Mouse (Mus musculus) limb, embryonic 10.5 days (tissue): ENCODE measurements around the gene Nptn. TPM values are rescaled to one million over a fixed set of nuclear protein-coding genes. Genes with fewer than 3 reads are reported as not detected.
"Not testable (repeated sequence)": the region's sequence is repeated elsewhere in the genome, so short reads cannot be mapped to it uniquely, and the experiment has no call there.

Experiments used
- DNase-seq: peaks from one replicate; pipeline ENCODE4 v3.0.0-alpha.2; 2017; ENCODE audit warnings: low spot score
- H3K27ac ChIP-seq: fragments of 300-500 bp; sonication (generic); 2 replicates; pipeline ENCODE4 v1.5.1; 2016; ENCODE audit warnings: mild to moderate bottlenecking
- H3K27me3 ChIP-seq: fragments of 300-500 bp; sonication (generic); 2 replicates; pipeline ENCODE4 v1.6.1; 2016; ENCODE audit warnings: low read depth, mild to moderate bottlenecking; ENCODE audit not compliant: poor library complexity, severe bottlenecking
- H3K36me3 ChIP-seq: fragments of 300-500 bp; sonication (generic); 2 replicates; pipeline ENCODE4 v1.6.1; 2016; ENCODE audit warnings: mild to moderate bottlenecking, moderate library complexity
- H3K4me1 ChIP-seq: fragments of 300-500 bp; sonication (generic); 2 replicates; pipeline ENCODE4 v1.6.1; 2016
- H3K4me3 ChIP-seq: fragments of 300-500 bp; sonication (generic); 2 replicates; pipeline ENCODE4 v1.5.1; 2016; ENCODE audit warnings: mild to moderate bottlenecking, moderate library complexity
- H3K9me3 ChIP-seq: fragments of 300-500 bp; sonication (generic); replicated peaks from 2 replicates; pipeline ENCODE4 v1.6.1; 2016; ENCODE audit warnings: mild to moderate bottlenecking
- WGBS: fragments of 180-500 bp; shearing (Covaris S2); methylation state at CpG from one replicate; pipeline ENCODE4 v1.1.7; 2016; 5-methylcytosine and 5-hydroxymethylcytosine counted together
- polyA plus RNA-seq: library from polyadenylated mRNA; unstranded; fragments of >200 nt; fragmentation: Nextera tagmentation; extraction: Ambion mirVana; gene quantifications from 2 replicates; pipeline ENCODE4 v1.2.1, GENCODE M21; 2016

The Nptn gene
- polyA plus RNA-seq, 1 experiment from 2014 or later: 50.5 TPM

DNA sequence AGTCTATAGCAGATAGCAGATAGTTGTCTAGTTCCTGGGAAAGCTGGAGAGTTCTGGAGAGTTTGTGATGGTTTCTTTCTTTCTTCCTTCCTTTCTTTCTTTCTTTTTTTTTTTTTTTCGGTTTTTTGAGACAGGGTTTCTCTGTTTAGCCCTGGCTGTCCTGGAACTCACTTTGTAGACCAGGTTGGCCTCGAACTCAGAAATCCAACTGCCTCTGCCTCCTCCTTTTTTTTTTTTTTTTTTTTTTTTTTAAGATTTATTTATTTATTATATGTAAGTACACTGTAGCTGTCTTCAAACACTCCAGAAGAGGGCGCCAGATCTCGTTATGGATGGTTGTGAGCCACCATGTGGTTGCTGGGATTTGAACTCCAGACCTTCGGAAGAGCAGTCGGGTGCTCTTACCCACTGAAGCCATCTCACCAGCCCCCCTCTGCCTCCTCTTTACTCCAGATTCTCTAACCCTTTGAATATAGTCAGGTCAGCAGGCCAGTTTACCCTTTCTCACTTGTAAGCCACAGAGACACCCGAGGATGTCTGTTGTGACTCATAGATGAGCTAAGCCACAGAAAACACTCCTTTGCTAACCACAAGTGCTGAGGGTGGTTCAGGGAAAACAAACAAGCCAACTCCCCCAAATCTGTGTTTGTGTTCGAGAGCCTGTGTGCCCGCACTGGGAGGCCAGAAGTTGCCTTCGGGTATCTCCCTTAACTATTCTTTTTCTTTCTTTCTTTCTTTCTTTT is 1.4 kb upstream of the Nptn start:
- 74% methylated on average over 10 of the region's 10 CpGs for WGBS
- DNase-seq, H3K9me3 ChIP-seq: not testable (repeated sequence)

DNA sequence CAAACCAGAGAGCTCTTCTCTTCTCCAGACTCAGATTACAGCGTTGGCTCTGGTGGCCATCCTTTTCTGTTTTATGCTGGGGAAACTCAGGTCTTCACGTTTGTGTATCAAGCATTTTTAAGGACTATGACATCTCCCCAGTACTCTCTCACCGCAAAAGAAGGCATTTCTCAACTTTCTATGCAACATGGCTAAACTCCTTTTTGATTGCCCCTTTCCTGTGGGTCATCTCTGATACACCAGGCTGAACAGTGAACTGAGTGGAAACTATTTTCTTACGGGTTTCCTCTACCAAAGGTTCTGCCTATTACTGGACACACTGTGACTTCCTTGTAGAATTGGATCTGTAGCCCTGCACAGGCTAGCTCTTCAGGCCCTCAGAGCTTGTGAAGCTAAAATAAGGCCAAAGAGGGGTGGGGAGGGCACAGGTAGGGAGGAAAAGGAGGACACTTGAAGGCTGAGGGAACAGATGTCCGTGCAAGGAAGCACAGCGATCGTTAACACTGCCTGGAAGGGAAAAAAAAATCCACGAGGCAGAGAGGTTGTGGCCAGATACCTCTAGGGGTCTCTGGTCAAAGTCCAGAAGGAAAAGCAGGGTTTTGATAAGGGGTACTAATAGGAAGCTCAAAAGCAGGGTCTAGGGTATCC is 633 bp upstream of the Nptn start:
- no peaks in the 10 kb centered on the region for H3K27me3 ChIP-seq
- peaks cover 24% of the 10 kb centered on the region for H3K4me1 ChIP-seq
- H3K4me3 ChIP-seq: peak overlapping the region; percentile 99
- H3K9me3 ChIP-seq: no peaks in the 10 kb centered on the region
- no peak for DNase-seq
- H3K36me3 ChIP-seq: no peaks in the 10 kb centered on the region
- peak overlapping the region; percentile 97 for H3K27ac ChIP-seq
- 31% methylated on average over 8 of the region's 8 CpGs for WGBS

More for the DNA sequence above, 1.4 kb upstream of the Nptn start:
- not testable (repeated sequence) for H3K36me3 ChIP-seq, H3K27me3 ChIP-seq, H3K27ac ChIP-seq, H3K4me3 ChIP-seq
- peaks cover 24% of the 10 kb centered on the region for H3K4me1 ChIP-seq

DNA sequence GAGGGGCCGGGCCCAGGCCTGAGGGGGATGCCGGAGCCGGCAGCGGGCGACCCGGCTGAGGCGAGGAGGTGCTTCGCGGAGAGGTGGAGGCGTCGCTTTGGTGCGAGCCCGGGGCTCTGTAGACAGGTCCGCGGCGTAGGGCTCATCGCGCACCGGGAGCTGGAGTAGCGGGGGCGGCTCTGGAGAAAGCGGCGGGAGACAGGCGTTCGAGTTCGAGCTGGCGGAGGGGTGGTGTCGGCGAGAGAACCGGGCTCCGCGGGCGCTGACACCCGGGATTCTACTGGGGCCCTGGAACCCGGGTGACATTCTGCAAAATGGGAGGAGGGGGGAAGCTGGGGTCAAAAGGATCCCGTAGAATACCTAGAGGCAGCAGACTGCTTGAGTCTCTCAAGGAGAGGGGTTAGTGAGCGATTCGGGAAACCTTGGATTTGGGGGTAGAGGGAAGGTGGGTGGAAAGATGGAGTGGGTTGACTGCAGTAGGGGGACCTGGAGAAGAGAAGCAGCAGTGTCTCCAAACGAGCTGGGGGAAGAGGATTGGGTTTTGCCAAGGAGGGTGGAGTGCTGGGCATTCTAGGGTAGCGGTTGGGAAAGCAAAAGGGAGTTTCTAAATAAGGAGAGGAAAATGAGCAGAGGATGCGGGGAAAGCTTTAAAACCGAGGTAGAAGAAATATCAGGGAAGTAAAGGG is 684 bp downstream of the Nptn start:
- H3K27ac ChIP-seq: peak overlapping the region; percentile 97
- peak overlapping the region; percentile 99 for H3K4me3 ChIP-seq
- 0% methylated on average over 42 of the region's 42 CpGs for WGBS
- no peak for DNase-seq
- H3K36me3 ChIP-seq: 0 out of 2 replicates have a peak, but pooled peaks cover 2% of the 10 kb centered on the region
- H3K4me1 ChIP-seq: peaks cover 24% of the 10 kb centered on the region
- H3K9me3 ChIP-seq: no peaks in the 10 kb centered on the region
- no peaks in the 10 kb centered on the region for H3K27me3 ChIP-seq

DNA sequence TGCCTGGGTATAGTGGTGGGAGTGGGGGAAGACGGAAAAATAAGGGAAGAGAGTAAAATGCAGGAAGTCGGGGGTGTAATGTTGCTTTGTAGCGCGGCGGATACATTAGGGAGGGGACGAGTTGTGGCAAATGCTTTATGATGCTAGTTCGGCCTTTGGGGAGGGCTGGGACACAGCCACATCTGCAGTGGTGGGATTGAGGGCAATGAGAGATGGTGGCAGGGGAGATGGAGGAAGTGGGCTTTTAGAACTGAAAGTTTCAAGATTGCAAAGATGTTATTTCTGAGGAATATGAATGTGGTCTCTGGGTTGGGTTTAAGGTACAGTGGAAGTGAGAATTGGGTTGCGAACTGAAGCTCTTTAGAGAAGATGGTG is 1.2 kb downstream of the Nptn start:
- peak; percentile 47 for DNase-seq
- Histone ChIP-seq H3K9me3 (no peaks in the 10 kb centered on the region), H3K27ac (peak overlapping the region; percentile 97), H3K4me3 (peak overlapping the region; percentile 99), H3K36me3 (0 out of 2 replicates have a peak, but pooled peaks cover 4% of the 10 kb centered on the region), H3K4me1 (peaks cover 24% of the 10 kb centered on the region), H3K27me3 (no peaks in the 10 kb centered on the region)
- WGBS: under 1% methylated on average over 8 of the region's 8 CpGs

DNA sequence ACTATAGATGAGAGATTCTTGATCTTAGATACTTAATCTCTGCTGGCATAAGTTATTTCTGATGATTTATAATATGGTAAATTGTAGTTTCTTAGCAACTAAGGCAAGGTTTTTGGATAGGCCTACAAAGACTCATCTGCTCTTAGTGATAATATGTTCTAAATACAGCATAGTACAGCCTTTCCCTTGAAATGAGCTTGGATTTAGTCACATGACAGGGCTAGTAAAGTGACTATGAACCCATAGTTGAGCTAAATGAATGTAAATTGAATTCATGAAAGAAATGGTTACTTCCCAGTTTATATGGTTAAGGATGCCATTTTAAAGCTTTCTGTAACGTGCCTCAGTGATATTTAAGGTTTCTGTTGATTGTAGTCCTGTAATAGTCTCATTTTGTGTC is 2.3 kb downstream of the Nptn start:
- no peak for DNase-seq
- H3K27me3 ChIP-seq: no peaks in the 10 kb centered on the region
- WGBS: 92% methylated on average over 1 of the region's 1 CpGs
- 0 out of 2 replicates have a peak, but pooled peaks cover 4% of the 10 kb centered on the region for H3K36me3 ChIP-seq
- H3K4me3 ChIP-seq: no peak overlapping the region
- no peak overlapping the region for H3K27ac ChIP-seq
- peaks cover 24% of the 10 kb centered on the region for H3K4me1 ChIP-seq
- no peaks in the 10 kb centered on the region for H3K9me3 ChIP-seq

DNA sequence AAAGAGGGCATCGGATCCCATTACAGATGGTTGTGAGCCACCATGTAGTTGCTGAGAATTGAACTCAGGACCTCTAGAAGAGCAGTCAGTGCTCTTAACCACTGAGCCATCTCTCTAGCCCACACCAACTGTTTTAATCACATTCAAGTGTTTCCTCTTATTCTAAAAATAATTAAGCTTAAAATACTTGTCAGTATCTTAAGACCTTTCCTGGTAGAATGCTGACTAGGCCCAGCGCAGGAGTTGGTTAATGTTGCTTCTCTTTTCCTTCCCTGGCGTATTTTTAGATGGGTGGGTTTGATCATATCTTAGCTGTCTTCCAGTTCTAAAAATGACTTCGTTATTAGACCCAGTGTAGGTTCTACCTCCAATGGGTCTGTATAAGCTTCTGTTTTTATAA is 6.6 kb downstream of the Nptn start:
- H3K4me3 ChIP-seq: no peak overlapping the region
- 0 out of 2 replicates have a peak, but pooled peaks cover 4% of the 10 kb centered on the region for H3K36me3 ChIP-seq
- no peaks in the 10 kb centered on the region for H3K9me3 ChIP-seq
- whole genome bisulfite sequencing: 90% methylated on average over 4 of the region's 4 CpGs
- peaks cover 10% of the 10 kb centered on the region for H3K4me1 ChIP-seq
- DNase-seq: no peak
- H3K27me3 ChIP-seq: no peaks in the 10 kb centered on the region
- no peak overlapping the region for H3K27ac ChIP-seq

DNA sequence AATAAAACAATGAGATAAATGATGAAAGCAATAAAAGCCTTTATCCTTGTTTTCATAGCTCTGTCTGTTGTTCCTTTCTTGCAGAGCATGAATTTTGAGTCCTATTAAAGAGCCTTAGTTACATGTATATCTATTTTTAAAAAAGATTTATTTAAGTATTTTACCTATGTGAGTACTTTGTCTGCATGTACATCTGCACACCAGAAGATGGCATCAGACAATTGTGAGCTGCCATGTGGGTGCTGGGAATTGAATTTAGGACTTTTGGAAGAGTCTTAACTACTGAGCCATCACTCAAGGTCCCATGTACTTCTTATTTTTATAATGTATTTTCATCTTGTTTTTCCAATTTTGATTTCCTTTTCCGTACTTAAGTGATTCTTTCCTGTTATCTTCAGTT is 13.3 kb downstream of the Nptn start:
- peaks cover 5% of the 10 kb centered on the region; the same call in 1 of the 2 replicates for H3K36me3 ChIP-seq
- H3K27ac ChIP-seq: no peak overlapping the region
- 0 out of 2 replicates have a peak, but pooled peaks cover 3% of the 10 kb centered on the region for H3K4me1 ChIP-seq
- 98% methylated on average over 1 of the region's 1 CpGs for WGBS
- H3K9me3 ChIP-seq: no peaks in the 10 kb centered on the region
- no peaks in the 10 kb centered on the region for H3K27me3 ChIP-seq
- DNase-seq: no peak
- no peak overlapping the region for H3K4me3 ChIP-seq

DNA sequence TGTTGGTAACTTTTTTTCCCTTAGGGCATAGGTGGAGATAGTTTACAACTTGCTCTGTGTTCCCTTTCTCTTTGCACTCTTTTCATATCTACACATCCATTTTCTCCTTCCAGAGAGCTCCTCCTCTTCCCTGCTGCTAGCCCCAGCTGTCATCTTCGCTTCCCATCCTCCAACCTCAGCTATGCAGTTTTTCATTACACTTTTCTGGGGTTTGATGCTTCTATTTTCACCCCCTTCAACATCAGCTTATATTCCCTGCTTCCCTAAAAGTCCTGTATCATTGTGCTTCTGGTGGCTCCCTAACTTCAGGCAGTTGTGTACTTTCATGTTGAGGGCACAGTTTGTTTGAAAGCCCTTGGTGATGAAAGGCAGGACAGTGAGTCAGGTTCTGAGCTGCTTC is 31.8 kb downstream of the Nptn start:
- Histone ChIP-seq H3K9me3 (no peaks in the 10 kb centered on the region), H3K4me1 (no peaks in the 10 kb centered on the region), H3K36me3 (no peaks in the 10 kb centered on the region), H3K27me3 (no peaks in the 10 kb centered on the region), H3K4me3 (no peak overlapping the region), H3K27ac (no peak overlapping the region)
- 93% methylated on average over 1 of the region's 1 CpGs for WGBS
- no peak for DNase-seq

DNA sequence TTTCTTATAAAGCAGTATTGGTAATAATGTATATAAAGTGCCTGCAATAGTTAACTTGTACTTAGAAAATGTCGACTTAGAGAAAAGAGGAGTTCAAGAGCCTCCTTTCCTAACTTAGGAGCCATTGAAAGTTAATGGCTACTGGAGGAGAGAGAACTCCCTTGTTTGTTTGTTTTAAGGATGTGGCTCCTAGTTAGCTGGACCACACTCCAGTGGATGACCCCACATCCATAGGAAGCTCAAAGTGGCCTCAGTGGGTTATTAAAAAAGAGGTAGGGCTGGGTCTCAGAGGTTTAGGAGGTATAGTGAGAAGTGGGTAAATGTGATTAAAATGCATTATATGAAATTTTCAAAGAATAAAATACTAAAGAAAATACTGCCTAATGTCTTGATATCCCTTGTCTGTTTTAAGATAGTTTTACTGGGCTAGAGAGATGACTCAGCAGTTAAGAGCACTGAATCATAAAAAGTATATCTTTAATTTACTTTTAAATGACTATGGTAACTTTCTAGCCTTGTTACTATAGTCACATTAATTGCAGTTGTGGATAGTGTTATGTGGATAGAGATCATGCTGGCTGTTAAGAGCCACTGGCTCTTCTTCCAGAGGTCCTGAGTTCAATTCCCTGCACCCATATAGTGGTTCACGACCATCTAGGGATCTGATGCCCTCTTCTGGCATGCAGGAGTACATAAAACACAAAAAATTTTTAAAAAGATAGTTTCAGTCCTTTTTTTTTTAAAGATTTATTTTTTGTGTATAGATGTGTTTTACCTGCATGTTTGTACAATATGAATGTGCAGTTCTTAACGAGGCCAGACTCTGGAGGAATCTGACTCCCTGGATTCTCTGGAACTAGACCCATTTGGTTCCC is 33.3 kb downstream of the Nptn start:
- Histone ChIP-seq H3K36me3 (no peaks in the 10 kb centered on the region), H3K4me1 (no peaks in the 10 kb centered on the region), H3K27me3 (no peaks in the 10 kb centered on the region), H3K9me3 (no peaks in the 10 kb centered on the region), H3K27ac (no peak overlapping the region), H3K4me3 (no peak overlapping the region)
- WGBS: 85% methylated on average over 3 of the region's 3 CpGs
- DNase-seq: no peak

DNA sequence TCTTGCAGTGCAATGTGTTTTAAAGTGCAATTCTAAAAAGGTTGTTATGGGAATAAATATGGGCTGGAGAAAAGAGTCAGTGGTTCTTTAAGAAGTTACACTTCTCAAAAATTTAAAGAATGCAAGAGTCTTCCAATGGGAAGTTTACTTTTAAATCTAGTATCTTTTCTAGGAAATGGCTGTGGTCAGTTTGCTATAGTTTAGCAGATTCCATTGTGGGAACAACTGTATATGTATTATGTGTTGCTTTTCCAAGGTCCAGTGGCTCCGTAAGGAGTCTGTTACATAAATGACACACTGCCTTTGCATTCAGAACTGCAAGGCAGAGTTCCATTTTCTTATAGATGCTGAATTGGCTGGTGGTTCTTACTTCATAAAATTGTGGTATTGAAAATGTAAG is 41.0 kb downstream of the Nptn start:
- H3K36me3 ChIP-seq: peaks cover 23% of the 10 kb centered on the region
- H3K4me1 ChIP-seq: no peaks in the 10 kb centered on the region
- WGBS: 98% methylated on average over 1 of the region's 1 CpGs
- H3K27me3 ChIP-seq: no peaks in the 10 kb centered on the region
- DNase-seq: no peak
- no peak overlapping the region for H3K4me3 ChIP-seq
- H3K9me3 ChIP-seq: no peaks in the 10 kb centered on the region
- no peak overlapping the region for H3K27ac ChIP-seq

DNA sequence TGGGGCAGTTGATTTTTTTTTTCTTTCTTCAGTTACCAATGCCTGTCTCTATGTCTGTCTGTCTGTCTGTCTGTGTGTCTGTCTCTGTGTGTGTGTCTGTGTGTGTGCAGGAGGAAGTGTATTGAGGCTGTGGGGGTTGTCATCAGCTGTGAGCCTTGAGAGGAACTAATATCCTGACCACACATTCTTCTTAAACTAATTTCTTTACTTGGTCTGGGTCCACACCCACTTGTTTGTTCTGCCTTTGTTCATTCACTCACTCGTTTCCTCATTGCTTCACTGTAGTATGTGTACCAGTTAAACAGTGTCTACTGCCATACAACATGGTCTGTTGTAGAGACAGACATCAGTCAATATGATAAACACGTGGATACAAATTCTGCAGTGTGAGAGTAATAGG is 45.2 kb downstream of the Nptn start:
- Histone ChIP-seq H3K4me3 (no peak overlapping the region), H3K4me1 (no peaks in the 10 kb centered on the region), H3K27me3 (no peaks in the 10 kb centered on the region), H3K36me3 (peaks cover 48% of the 10 kb centered on the region), H3K27ac (no peak overlapping the region), H3K9me3 (no peaks in the 10 kb centered on the region)
- WGBS: 88% methylated on average over 2 of the region's 2 CpGs
- no peak for DNase-seq

DNA sequence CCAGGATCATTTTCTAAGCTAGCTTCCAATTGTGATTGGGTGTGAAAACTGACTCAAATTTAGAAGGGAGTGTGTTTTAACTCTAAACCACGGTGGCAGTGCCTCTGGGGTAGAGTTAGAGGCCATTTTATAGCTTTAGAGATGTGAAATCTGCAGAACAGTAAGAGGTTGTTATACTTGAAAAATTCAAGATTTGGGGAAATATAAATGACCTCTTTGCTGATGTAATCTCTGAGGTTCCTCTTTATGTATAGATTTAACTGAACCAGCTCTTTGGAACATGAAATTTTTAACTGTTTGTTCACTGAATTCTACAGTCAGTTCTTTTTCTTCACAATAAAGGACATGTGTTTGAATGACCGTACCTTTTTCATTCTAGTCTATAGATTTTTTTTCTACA is 48.4 kb downstream of the Nptn start:
- no peak for DNase-seq
- Histone ChIP-seq H3K4me3 (no peak overlapping the region), H3K4me1 (no peaks in the 10 kb centered on the region), H3K27me3 (no peaks in the 10 kb centered on the region), H3K27ac (no peak overlapping the region), H3K9me3 (no peaks in the 10 kb centered on the region), H3K36me3 (peaks cover 62% of the 10 kb centered on the region)
- 83% methylated on average over 2 of the region's 2 CpGs for WGBS
